Mouse (Mus musculus): ENCODE results near the gene Pde3a. TPM values are rescaled to one million over a fixed set of nuclear protein-coding genes. Genes with fewer than 3 reads are reported as not detected.

The Pde3a gene
- total RNA-seq, 2 experiments from 2014 or later, result 2.8 to 3.5 TPM

GRCm38 (mm10) chr6:141395926-141396325, 146.9 kb downstream of the Pde3a start:
- Histone ChIP-seq H3K4me3 (no peak overlapping the region), H3K27ac (no peak overlapping the region)
- DNase-seq, result no peak
- no peak for TF ChIP-seq CTCF (IDR thresholded peaks at IDR 0.05)
- intact Hi-C loops (cut with DNase I), result no loop called here

DNA sequence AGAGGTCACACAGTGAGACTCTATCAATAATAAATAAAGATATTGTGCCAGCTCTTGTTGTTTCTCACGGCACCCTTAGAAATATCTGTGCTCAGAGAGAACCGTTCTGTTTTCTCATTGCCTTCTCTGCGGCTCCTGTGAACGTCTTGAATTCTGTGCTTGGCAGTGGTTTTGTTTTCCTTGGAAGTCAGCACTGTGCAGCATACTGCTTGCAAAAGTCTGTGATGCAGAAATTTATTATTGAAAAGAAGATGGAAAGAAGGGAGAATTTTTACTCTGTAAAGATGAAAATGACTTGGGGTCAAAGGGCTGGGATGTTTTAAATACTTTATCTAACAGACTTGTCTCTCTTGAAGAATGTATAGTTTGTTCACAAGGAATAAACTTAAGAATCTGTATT, 150.3 kb downstream of the Pde3a start:
- no peak for DNase-seq
- no peak overlapping the region for H3K4me3 ChIP-seq
- intact Hi-C loops (cut with DNase I), result no loop called here
- TF ChIP-seq CTCF (IDR thresholded peaks at IDR 0.05), result no peak
- peak overlapping the region; percentile 40; the same call in 1 of the 2 replicates for H3K27ac ChIP-seq

DNA sequence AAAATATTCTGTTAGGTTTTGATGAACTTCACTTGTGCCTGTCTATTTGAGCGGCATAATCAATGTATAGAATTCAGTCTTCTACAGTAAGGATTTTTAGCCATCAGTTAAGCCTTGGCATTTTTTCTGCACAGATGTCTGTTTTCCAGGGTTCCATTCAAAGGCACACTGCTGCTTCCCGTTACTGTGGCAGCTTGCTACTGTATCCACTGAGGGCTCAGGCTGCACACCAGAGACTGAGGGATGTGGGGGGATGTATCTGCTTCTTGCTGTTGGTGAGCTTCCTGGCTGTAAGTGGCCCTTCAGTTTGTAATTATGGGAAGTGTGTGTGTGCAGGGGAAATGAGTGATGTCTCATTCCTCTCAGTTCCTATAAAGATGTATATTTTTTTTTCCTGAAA, 154.9 kb downstream of the Pde3a start:
- H3K27ac ChIP-seq, result no peak overlapping the region
- intact Hi-C loops (cut with DNase I), result no loop called here
- no peak for TF ChIP-seq CTCF (IDR thresholded peaks at IDR 0.05)
- DNase-seq, result no peak
- H3K4me3 ChIP-seq, result no peak overlapping the region

DNA sequence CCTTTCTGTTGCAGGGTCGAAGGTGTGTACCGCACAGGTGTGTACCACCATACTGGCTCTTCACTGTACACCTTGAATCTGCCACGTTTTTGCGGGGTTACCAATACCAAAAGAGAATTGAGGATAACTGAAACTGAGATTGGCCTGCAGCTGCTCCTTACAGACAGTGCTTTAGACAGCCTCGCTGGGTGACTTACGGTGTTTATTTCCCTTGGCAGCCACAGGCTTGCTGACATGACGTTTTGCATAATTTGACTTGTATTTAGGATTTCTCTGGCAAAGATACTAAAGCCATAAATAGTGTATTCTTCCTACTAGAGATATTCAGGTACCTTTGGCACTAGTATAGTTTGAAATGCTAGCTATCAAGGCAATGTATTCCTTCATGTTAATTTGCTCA, 155.6 kb downstream of the Pde3a start:
- Histone ChIP-seq H3K27ac (no peak overlapping the region), H3K4me3 (no peak overlapping the region)
- DNase-seq, result no peak
- intact Hi-C loops (cut with DNase I), result no loop called here
- no peak for TF ChIP-seq CTCF (IDR thresholded peaks at IDR 0.05)

DNA sequence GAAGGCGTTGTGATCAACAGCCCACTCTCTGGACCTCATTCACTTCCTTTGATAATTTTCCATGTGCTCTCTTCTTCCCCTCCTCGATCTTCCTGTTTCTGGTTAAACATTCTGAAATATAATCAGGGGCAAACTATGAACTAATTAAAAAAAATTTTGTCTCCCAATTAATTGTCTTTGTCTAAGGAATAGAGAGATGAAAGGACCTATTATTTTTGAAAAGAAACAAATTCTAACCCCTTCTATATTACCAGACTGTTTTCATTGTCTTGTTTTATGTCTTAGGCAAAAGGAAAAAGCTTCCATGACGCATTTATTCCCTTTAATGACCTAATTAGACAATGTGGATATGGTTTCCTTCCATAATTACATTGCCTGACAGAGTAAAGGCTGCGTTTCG, 156.4 kb downstream of the Pde3a start:
- DNase-seq, result no peak
- intact Hi-C loops (cut with DNase I), result no loop called here
- TF ChIP-seq CTCF (IDR thresholded peaks at IDR 0.05), result no peak
- H3K4me3 ChIP-seq, result no peak overlapping the region
- no peak overlapping the region for H3K27ac ChIP-seq

DNA sequence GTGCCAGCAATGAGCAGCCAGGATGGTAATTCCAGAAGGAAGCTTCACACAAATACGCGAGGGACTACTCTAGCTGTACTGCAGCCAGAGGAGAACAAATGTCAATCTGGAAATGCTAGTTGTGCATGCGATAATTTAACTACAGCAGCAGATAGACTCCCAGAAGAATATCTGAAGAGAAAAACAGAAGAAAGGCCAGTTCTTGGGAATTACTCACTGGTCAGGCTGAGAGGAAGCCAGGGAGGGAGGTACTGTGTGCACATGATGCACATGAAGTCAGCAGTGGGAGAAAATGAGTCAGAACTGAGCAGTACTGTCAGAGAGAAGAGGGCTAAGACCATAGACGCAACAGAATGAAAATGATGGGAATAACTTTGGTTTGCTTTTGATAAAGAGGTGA, 159.7 kb downstream of the Pde3a start:
- intact Hi-C loops (cut with DNase I), result no loop called here
- no peak overlapping the region for H3K4me3 ChIP-seq
- no peak for TF ChIP-seq CTCF (IDR thresholded peaks at IDR 0.05)
- peak overlapping the region; percentile 76 for H3K27ac ChIP-seq
- DNase-seq, result peak; percentile 39

- DNase-seq, result no peak
- Histone ChIP-seq H3K4me3 (no peak overlapping the region), H3K27ac (no peak overlapping the region)
- TF ChIP-seq CTCF (IDR thresholded peaks at IDR 0.05), result no peak
- intact Hi-C loops (cut with DNase I), result no loop called here
Observed at GRCm38 (mm10) chr6:141410836-141411235, 161.8 kb downstream of the Pde3a start.

- Histone ChIP-seq H3K27ac (no peak overlapping the region), H3K4me3 (no peak overlapping the region)
- DNase-seq, result no peak
- TF ChIP-seq CTCF (IDR thresholded peaks at IDR 0.05), result no peak
- intact Hi-C loops (cut with DNase I), result no loop called here
Observed at GRCm38 (mm10) chr6:141425114-141425513, 176.0 kb downstream of the Pde3a start.

DNA sequence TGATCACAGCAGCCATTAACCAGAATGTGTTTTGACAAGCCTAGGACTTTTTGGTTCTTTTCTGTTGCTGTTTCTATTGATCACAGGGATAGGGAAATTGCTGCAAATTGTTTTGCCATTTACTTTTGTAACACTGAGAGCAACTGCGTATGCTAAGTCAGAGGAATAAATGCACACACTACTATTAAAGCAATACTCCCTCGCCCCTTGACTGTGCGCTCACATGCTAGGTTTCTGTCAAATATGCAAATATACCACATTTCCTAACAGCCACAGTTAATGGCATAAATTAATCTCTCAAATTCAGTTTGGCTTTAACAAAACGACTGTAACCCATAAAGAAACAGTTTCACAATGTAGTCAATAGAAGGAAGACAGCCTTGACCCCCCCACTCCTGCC, 179.5 kb downstream of the Pde3a start:
- intact Hi-C loops (cut with DNase I), result no loop called here
- no peak overlapping the region for H3K4me3 ChIP-seq
- no peak for DNase-seq
- no peak for TF ChIP-seq CTCF (IDR thresholded peaks at IDR 0.05)
- H3K27ac ChIP-seq, result no peak overlapping the region

GRCm38 (mm10) chr6:141430134-141430533, 181.1 kb downstream of the Pde3a start:
- intact Hi-C loops (cut with DNase I), result no loop called here
- TF ChIP-seq CTCF (IDR thresholded peaks at IDR 0.05), result peak; percentile 48
- Histone ChIP-seq H3K27ac (no peak overlapping the region), H3K4me3 (no peak overlapping the region)
- no peak for DNase-seq

DNA sequence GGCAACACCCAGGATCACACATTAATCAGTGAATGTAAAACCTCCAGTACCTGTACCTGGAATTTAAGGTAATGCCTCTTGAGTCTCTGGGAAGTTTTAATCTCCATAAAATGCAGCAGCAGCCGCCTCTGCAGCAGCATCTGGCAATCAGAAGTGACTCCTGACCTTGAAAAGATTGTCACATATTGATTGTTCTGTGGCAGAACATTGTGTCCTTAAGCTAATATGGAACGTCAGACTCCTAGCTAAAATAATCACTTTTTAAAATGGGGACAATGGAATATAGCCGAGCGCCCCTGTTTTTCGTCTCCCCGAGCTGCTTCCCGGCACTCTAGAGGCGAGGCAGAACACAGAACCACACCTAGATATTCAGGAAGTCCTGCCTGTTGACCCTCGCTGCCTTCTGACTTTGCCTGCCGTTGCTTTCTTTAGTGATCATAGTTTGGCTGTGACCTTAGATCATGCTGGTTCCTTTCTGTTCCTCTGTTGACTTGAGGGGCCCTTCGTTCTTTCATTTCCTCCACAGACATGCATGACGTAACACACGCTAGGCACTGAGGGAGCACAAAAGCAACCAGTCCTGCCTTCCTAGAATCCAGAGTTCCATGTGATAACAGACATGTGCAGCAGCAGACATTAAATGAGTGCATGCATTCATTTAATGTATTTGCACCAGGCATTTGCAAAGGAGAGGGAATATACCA, 183.4 kb downstream of the Pde3a start:
- no peak overlapping the region for H3K4me3 ChIP-seq
- TF ChIP-seq CTCF (IDR thresholded peaks at IDR 0.05), result no peak
- intact Hi-C loops (cut with DNase I), result no loop called here
- no peak overlapping the region for H3K27ac ChIP-seq
- no peak for DNase-seq

DNA sequence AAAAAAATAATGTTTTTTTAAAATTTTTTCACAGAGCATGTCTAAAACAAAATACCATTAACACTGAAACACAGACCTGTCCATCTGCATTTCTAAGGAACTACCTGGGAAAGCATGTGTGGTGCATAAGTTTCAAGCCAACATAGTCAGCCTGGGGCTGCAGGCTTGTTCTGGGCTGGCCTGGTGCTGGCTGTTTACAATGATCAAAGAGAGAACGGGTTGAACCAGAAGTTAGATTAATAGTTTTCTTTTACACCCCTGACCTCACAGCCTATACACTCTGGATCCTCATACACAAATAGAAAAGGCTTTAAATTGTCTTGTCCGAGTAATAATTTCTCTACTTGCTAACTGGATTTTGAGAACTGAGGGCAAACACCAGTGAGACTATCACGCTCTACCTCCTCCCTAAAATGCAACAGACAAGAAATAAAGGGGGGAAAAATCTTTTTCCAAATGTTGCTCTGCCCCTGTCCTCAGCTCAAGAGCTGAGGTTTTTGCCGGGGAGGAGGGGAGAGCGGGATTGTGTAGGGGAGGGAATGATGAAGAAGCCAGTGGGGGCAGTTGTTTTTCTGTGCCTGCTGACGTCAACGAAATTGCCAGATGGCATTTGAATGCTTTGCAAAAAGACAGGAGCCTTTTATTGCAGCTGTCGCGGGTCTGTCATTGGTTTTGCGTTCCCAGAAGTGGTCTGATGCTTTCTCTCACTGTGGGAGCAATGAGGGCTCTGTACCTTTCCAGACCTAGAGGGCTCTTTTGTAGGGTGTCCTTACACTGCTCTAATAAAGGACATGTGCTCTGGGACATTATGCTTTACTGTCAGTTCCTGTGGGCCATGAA, 185.1 kb downstream of the Pde3a start:
- peak overlapping the region; percentile 25; the same call in 1 of the 2 replicates for H3K27ac ChIP-seq
- no peak overlapping the region for H3K4me3 ChIP-seq
- intact Hi-C loops (cut with DNase I), result no loop called here
- no peak for TF ChIP-seq CTCF (IDR thresholded peaks at IDR 0.05)
- no peak for DNase-seq

GRCm38 (mm10) chr6:141435160-141435559, 186.1 kb downstream of the Pde3a start:
- intact Hi-C loops (cut with DNase I), result no loop called here
- no peak for DNase-seq
- peak overlapping the region; percentile 25; the same call in 1 of the 2 replicates for H3K27ac ChIP-seq
- H3K4me3 ChIP-seq, result no peak overlapping the region
- TF ChIP-seq CTCF (IDR thresholded peaks at IDR 0.05), result no peak
